Mouse (Mus musculus): ENCODE data around the gene Serpini1. TPM values are rescaled to one million over a fixed set of nuclear protein-coding genes. Genes with fewer than 3 reads are reported as not detected.
"Not testable (repeated sequence)": the region's sequence is repeated elsewhere in the genome, so short reads cannot be mapped to it uniquely, and the experiment has no call there.

Gene Serpini1
- polyA plus RNA-seq, 1 experiment = 168 TPM

DNA sequence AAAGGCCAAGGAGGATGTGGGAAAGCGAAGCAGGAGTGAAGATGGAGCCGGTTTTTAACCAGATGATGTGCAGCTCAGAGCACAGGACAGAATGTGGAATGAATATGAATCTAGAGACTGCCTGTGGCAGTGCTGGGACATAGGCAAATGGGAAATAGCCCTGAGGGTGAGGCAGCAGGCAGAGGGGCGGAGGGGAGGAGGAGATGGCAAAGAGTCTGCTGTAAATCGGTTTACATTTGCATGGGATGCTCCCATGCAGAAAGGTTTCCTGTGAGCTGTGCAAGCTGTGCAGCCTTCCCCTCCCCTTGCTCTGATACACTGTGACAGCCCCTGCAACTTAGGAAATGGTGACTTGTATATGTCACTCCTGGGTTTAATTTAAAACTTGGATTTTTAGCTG, 76.3 kb downstream of the Serpini1 start:
- DNase-seq (ENCODE audit: extremely low spot score in 1 of 2, low spot score in 1 of 2) = no peak

DNA sequence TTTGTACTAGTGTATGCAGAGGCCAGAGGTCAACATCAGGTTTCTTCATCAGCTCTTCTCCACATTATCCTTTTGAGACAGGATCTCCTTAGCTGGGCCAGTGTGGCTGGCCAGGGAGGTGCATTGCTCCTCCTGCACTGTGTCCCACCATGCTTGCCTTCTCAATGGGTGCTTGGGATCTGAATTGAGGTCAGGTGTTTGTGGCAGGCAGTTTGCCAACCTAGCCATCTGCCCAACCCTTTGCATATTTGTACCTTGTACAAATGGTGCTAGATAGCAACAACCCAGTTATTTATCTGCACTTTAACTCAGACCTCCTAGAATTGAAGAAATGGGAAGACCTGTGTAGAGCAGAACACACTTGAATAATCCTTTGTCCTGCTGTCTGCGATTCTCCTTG, 78.3 kb downstream of the Serpini1 start:
- no peak for DNase-seq (ENCODE audit: extremely low spot score in 1 of 2, low spot score in 1 of 2)

DNA sequence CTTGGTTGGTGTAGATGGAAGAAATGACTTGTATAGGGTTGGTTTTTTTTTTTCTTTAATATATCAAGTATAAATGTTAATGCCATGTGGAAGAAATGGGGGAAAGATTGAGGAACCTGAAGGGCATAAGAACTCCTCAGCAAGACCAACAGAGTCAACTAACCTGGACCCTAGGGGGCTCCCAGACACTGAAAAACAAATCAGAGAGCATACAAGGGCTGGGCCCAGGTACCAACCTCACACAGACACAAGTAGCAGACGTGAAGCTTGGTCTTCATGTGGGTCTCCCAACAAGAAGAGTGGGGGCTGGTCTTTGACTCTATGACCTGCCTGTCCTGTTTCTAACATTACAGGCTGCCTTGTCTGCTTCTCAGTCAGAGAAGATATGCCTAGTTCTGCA, 82.2 kb downstream of the Serpini1 start:
- no peak for DNase-seq (ENCODE audit: extremely low spot score in 1 of 2, low spot score in 1 of 2)

DNA sequence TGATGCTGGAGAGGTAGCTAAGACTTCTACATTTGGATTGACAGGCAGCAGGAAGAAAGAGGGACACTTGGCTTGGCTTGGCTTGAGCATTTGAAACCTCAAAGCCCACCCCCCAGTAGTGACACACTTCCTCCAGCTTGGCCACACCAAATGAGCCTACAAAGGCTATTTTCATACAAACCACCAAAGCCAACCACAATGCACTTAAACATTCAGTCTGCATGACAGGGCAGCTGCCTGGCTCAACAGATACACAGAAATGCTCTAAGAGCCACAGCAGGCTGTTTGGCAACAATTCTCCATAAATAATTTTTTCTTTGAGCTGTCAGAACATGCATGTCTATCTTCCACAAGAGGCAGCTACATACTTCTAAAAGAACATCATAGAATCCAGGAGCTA, 90.2 kb downstream of the Serpini1 start:
- DNase-seq (ENCODE audit: extremely low spot score in 1 of 2, low spot score in 1 of 2) = no peak

DNA sequence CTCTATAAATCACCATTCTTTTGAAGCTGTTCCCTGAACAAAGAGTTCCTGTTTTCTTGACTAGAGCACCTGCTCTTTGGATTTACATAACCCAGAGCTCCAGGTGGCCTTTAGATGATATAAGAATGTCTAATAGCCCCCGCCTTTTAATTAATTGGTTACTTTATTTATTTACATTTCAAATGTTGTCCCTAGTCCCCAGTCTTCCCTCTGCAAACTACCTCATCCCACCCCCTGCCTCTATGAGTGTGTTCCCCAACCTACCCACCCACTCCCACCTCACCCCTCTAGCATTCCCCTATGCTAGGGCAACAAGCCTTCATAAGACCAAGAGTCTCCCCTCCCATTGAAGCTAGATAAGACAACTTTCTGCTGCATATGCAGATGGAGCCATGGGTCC, 90.9 kb downstream of the Serpini1 start:
- DNase-seq (ENCODE audit: extremely low spot score in 1 of 2, low spot score in 1 of 2) = no peak

DNA sequence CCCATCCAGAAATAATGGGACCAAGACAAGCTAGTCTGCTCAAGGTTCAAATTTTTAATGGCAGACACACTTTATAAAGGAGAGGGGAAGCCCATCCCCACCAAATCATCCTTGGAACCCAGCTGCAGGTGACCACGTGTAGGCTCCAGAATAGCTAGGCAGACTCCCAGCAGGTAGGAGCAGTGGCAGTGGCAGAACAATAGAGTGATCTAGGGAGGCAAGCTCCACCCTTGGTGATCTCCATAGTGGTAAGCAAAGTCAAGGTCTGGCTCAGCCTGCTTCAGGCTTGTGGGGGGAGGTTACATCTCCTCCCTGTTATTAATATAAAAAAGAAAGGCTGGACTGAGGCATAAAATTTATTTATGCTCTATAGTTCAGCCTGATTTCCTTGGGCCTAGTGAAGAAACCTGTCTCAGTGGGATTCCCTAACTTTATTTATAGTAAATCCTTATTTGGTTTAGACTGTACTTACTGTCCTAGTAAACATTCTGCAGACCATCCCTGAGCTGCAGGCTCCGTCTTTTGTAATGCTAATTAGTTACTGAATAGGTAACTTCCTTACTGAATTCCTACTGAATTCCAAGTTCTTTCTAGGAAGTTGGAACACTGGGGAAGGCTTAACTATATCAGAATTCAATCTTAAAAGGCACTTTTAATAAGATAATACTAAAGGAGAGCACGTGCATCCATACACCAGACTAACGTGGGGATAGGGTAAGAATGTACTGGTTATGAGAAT, 93.2 kb downstream of the Serpini1 start:
- not testable (repeated sequence) for DNase-seq (ENCODE audit: extremely low spot score in 1 of 2, low spot score in 1 of 2)

DNA sequence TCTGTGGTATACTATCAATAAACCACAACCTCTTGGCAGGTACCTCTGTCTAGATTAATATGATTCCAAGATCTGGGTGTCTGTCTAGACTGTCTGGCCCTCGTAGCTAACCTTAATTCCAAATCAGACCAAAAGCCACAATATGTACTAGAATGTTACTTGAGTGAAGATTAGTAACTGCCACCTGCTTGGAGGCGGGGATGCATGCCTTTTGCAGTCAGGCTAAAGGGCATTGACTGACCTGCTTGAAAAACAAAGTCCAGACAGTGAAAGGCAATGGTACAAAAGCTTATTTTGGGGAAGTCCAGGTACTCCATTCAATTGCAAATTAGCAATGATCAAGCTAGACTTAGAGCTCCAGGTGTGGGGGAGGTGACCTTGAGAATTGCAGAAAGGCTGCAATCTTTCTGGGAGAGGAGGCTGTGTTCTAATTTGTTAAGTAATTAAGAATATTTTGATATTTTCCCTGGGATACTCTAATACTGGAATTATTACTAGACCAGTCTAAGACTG, 94.3 kb downstream of the Serpini1 start:
- DNase-seq (ENCODE audit: extremely low spot score in 1 of 2, low spot score in 1 of 2) = no peak

DNA sequence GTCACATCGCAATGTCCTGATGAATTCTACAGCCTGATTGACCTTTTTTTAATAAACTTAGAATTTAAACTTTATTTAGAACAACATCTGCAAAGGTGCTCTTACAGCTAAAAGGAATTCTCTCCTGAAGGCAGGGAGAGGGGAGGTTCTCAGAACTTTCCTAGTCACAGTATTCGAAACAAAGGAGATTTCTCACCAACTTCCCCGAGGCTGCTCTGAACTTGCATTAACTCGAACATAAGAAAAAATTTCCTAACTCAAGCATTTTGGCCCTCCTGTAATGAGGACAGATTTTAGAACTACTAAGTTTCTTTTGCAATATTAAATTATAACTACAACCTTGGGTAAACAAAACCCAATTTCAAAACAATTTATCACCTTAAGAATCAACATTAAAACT, 96.6 kb downstream of the Serpini1 start:
- DNase-seq (ENCODE audit: extremely low spot score in 1 of 2, low spot score in 1 of 2) = not testable (repeated sequence)

DNA sequence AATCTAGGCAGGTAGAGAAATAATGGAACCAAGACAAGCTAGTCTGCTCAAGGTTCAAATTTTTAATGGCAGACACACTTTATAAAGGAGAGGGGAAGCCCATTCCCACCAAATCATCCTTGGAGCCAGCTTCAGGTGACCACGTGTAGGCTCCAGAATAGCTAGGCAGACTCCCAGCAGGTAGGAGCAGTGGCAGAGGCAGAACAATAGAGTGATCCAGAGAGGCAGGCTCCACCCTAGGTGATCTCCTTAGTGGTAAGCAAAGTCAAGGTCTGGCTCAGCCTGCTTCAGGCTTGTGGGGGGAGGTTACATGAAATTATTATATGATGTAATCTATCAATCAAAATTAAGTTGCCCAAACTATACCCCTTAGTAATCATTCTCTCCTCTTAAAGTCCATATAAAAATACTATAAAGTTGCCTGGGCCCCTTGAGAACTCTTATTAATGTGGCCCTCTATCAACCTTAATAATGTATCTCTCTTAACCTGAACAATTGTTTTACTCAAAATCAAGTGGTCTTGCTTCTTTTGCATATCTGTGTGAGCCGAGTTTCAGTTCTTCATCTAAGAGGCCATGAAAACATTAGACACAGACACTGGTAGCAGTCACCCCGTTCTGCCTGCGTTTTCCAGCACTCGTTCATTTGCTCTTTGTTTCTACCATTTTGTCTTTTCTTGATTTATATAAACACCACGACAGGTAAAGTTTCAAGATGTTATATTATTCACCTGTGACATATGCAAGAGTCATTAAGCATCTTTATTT, 98.4 kb downstream of the Serpini1 start:
- no peak for DNase-seq (ENCODE audit: extremely low spot score in 1 of 2, low spot score in 1 of 2)

DNA sequence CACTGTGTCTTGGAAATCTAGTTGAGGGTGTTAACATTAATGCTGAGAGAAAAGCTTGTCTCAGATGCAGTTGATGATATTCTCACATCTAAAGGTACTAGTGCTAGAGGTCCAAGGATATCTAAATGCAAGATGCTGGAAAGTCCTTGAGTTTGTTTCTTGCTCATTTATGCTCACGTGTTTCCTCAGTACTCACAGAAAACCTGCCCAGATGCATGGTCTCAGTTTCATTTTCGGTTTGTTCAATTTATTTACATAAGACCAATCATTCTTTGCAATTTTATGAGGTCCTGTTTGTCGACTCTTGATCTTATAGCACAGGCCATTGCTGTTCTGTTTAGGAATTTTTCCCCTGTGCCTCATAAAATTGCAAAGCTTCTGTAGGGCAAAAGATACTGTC, 109.6 kb downstream of the Serpini1 start:
- no peak for DNase-seq (ENCODE audit: extremely low spot score in 1 of 2, low spot score in 1 of 2)

DNA sequence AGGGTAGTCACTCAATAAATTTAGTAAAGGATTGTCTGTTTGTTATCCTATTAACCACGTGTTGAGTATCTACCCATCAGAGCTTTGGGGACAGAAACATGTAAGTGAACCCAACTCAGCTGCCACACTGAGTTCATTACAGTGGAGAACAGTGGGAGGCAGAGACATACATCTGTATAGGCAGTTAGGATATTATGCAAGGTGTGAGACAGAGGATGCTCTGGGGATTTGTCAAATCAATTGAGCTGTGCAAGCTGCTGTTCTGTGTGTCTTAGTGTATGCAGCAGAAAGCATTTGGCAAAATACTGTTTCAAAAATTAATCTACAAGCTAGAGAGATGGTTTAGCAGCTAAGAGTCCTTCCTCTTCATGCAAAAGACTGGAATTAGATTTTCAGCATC, 113.1 kb downstream of the Serpini1 start:
- no peak for DNase-seq (ENCODE audit: extremely low spot score in 1 of 2, low spot score in 1 of 2)

DNA sequence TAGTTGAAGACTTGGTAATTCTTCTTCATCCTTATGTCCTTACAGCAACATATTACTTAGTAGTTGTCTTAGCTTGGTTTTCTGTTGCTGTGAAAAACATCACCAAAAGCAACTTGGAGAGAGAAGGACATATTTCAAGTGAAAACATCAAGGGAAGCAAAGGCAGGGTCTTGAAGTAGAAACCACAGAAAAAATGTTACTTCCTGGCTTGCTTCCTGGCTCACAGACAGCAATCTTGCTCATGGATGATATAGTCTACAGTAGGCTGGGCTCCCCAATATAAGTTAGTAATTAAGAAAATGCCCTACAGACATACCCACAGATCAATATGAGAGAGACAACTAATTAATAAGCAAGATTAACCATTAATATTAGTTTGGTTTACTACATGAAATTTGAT, 125.5 kb downstream of the Serpini1 start:
- DNase-seq (ENCODE audit: extremely low spot score in 1 of 2, low spot score in 1 of 2) = no peak

DNA sequence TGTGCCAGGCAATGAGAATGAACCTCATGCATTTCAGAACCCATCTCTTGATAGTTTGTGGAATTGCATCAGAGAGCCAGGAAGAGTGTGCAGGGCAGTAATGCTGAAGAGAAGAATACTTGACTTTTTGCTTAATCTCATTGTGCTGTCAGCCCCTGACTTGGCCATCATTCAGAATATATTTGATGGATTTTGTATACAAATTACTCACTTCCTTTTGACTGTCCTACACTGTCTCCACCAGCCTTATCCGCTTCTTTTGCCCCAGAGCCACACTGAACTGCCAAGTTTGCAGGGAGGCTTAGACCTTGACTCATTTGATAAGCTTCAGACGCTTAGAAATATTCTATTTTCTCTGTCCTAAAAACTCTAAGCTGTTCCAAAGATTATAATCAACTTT, 129.4 kb downstream of the Serpini1 start:
- no peak for DNase-seq (ENCODE audit: extremely low spot score in 1 of 2, low spot score in 1 of 2)

DNA sequence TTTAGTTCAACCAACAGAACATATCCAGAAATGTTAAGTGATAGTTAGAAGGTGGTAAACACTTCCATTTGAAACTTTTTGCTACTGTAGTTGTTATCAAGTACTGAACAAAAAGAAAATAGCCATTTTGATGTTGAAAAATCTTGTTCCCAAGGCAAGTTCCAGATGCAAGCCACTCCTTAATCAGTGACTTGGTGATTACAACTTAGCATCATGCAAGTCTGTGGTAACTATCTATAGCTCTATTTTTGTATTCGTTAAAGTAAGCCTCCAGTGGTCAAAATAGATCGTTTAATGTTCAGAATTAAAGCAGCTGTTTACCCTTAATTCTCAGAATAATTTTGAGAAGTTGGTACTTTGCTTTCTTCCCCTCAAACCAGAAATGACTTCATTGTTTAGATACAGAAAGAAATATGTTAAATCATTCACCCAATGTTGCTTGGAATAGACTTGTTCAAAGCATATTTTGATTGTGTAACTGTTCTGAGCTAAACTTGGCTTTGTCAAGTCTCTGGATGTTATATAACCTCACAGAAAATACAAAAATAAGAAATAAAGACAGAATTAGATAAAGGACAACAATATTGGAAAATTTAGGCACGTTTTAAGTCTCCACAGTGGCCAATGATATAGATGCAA, 130.0 kb downstream of the Serpini1 start:
- peak in 1 of 2 experiments; percentile 64 for DNase-seq (ENCODE audit: extremely low spot score in 1 of 2, low spot score in 1 of 2)

DNA sequence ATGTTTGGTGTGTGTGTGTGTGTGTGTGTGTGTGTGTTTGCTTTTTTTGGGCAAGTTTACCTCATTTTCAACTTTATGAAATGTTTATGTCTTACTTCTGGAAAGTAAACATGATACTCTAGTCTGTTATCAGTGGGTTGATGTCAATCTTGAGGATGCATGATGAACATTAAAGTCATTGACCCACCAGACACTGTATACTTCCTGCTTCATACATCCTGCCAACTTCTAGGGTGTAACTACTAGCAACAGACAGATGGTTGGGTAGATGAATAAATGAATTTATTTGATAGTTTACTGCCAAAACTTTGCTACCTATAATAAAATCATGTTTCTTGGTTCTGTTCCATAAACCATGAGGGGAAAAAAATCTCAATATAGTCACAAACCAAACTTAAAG, 133.0 kb downstream of the Serpini1 start:
- DNase-seq (ENCODE audit: extremely low spot score in 1 of 2, low spot score in 1 of 2) = no peak

DNA sequence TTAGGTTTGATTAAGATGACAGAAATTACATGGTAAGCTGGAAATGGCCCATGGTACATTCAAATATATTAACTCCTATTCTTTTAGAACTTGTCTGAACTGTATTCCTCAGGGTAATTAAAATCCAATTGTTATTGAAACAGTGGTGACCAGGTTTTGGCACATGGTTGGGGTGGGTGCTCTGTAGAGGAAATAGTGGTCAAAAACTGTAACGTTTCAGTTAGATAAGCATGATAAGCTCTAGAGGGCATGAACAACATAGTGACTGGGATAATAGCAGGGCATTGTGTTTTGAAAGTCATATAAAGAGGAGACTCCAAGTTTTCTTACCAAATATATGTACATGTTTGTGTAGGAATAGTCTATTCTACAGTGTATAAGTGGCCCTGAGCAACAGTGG, 134.7 kb downstream of the Serpini1 start:
- DNase-seq (ENCODE audit: extremely low spot score in 1 of 2, low spot score in 1 of 2) = no peak

Other genes starting within 250 kb of the Serpini1 start
- gene Wdr49, start 75.4 kb upstream of the Serpini1 start, polyA plus RNA-seq (2012; rRNA removed) = 0.04 and 0.11 TPM in 2 replicates
- 42.0 and 44.5 TPM in 2 replicates for gene Pdcd10, start 691 bp upstream of the Serpini1 start, polyA plus RNA-seq (2012; rRNA removed)
- gene Gm29133, start 190.7 kb downstream of the Serpini1 start, polyA plus RNA-seq (2012; rRNA removed) = not detected in 2 replicates